Mouse (Mus musculus) midbrain, embryonic 10.5 days (tissue): ENCODE data around the gene Myo9a. TPM values are rescaled to one million over a fixed set of nuclear protein-coding genes. Genes with fewer than 3 reads are reported as not detected.
A peak's percentile ranks its signal among the peaks of the same experiment; 100 is the strongest.
"Not testable (repeated sequence)": the region's sequence is repeated elsewhere in the genome, so short reads cannot be mapped to it uniquely, and the experiment has no call there.

Experiments
- DNase-seq: peaks from one replicate; pipeline ENCODE4 v3.0.0-alpha.2; 2017; ENCODE audit warnings: low spot score
- H3K27ac ChIP-seq: fragments of 300-500 bp; sonication (generic); replicated peaks from 2 replicates; pipeline ENCODE4 v1.5.1; 2016; ENCODE audit warnings: mild to moderate bottlenecking
- H3K27me3 ChIP-seq: fragments of 300-500 bp; sonication (generic); 2 replicates; pipeline ENCODE4 v1.6.1; 2016; ENCODE audit warnings: low read depth, mild to moderate bottlenecking; ENCODE audit not compliant: poor library complexity, severe bottlenecking
- H3K36me3 ChIP-seq: fragments of 300-500 bp; sonication (generic); 2 replicates; pipeline ENCODE4 v1.6.1; 2016; ENCODE audit warnings: mild to moderate bottlenecking, moderate library complexity
- H3K4me1 ChIP-seq: fragments of 300-500 bp; sonication (generic); 2 replicates; pipeline ENCODE4 v1.6.1; 2016
- H3K4me3 ChIP-seq: fragments of 300-500 bp; sonication (generic); 2 replicates; pipeline ENCODE4 v1.5.1; 2016; ENCODE audit warnings: mild to moderate bottlenecking, moderate library complexity
- H3K9me3 ChIP-seq: fragments of 300-500 bp; sonication (generic); replicated peaks from 2 replicates; pipeline ENCODE4 v1.6.1; 2016; ENCODE audit warnings: mild to moderate bottlenecking
- WGBS: fragments of 180-500 bp; shearing (Covaris S2); methylation state at CpG from one replicate; pipeline ENCODE4 v1.1.7; 2016; 5-methylcytosine and 5-hydroxymethylcytosine counted together
- polyA plus RNA-seq: library from polyadenylated mRNA; unstranded; fragments of >200 nt; fragmentation: Nextera tagmentation; extraction: Ambion mirVana; gene quantifications from 2 replicates; pipeline ENCODE4 v1.2.1, GENCODE M21; 2016

Gene Myo9a
- polyA plus RNA-seq, 1 experiment from 2014 or later = 10.4 TPM

DNA sequence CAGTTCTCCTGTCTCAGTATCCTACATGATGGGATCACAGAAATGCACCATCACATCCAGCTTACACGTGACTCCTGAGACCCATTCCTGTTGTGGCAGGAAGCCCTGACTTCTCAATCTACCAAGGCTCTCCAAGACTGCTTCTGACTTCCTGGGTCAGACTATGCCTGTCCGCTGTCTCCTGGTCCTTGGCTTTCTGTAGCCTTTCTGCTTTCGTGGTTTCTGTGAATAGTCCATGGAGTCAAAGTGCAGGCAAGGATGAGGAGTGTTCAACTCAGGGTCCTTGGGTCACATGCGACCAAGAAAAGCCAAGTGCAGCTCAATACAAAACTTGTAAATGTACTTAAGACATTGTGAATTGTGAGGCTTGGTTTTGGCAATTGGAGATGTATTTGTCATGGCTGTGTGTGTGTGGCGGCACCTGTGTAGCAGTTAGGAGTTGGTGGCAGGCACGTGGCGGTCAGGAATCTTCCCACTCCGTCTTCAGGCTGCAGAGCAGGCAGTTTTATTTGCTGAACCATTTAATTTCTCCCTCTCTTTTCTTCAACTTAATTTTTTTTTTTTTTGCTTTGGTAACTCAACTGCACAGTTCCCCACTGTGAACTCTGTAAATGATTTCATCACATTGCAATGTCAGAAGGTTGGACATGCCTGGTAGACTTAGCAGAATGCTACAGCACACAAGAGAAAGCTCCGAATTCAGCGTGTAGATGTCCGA is 23.0 kb upstream of the Myo9a start:
- H3K4me3 ChIP-seq = no peak overlapping the region
- no peak overlapping the region for H3K27ac ChIP-seq
- no peaks in the 10 kb centered on the region for H3K36me3 ChIP-seq
- no peaks in the 10 kb centered on the region for H3K9me3 ChIP-seq
- no peaks in the 10 kb centered on the region for H3K27me3 ChIP-seq
- peaks cover 9% of the 10 kb centered on the region; the same call in 1 of the 2 replicates for H3K4me1 ChIP-seq
- DNase-seq = no peak
- WGBS = 91% methylated on average over 11 of the region's 11 CpGs

DNA sequence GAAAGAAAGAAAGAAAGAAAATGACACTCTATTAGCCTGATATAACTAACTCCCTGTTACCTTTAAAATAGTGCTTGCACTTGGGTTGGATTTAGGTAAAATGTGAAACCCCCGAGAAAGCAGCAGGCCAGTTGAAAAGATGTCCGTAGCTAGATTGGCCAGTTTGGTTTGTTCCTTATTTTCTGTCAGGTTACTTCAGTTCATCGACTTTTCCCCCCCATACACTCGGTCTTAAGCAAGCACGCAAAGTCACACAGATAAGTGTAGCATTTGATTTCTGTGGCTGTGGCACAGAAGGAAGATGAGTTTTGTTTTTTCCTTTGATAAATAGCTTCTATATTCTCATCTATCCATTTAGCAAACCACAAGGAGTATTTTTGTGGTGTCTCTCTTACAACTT is 19.6 kb upstream of the Myo9a start:
- no peaks in the 10 kb centered on the region; the same call in 1 of the 2 replicates for H3K36me3 ChIP-seq
- H3K9me3 ChIP-seq = no peaks in the 10 kb centered on the region
- no peak overlapping the region for H3K27ac ChIP-seq
- no peaks in the 10 kb centered on the region for H3K4me1 ChIP-seq
- H3K27me3 ChIP-seq = no peaks in the 10 kb centered on the region
- no peak for DNase-seq
- WGBS = 91% methylated on average over 5 of the region's 5 CpGs
- no peak overlapping the region for H3K4me3 ChIP-seq

DNA sequence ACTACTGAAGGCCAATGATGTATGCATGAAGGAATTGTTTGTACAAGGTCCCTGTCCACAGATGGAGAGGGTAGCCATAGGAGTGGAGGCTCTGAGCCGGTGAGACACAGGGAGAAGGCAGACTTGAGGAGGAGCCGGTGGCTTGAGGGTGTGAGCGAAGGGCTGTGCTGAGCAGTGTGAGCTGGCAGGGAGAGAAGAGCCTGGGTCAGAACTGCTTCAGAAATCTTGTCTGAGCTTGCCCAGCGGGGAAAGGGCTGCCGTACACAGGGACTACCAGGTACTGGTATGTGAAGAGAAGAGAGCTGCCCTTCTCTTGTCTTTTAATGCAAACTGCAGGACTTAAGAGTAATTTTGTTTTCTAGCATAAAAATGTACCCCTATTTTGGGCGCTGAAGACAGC is 17.6 kb upstream of the Myo9a start:
- H3K27ac ChIP-seq = no peak overlapping the region
- peaks cover 14% of the 10 kb centered on the region for H3K36me3 ChIP-seq
- no peaks in the 10 kb centered on the region for H3K27me3 ChIP-seq
- no peak for DNase-seq
- H3K9me3 ChIP-seq = no peaks in the 10 kb centered on the region
- WGBS = 77% methylated on average over 6 of the region's 6 CpGs
- H3K4me3 ChIP-seq = no peak overlapping the region
- H3K4me1 ChIP-seq = no peaks in the 10 kb centered on the region

DNA sequence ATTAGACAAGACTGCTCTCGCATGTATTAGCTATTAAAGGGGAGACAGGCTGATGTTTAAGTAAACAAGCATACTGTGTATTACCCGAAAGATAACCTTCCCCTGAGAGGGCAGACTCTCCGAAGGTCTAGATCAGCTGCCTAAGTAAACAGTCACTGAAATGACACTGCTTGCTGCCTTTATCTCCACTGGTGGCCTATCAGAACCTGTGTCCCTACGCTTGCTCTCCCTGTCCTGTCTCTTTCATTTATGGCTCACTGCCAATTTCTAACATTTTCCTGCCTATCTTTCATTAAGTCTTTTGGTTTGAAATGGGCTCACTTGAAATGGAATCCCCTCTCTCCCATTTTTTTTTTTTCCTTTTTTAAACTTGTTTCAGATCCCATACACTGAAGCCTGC is 15.3 kb upstream of the Myo9a start:
- Histone ChIP-seq H3K36me3 (peaks cover 14% of the 10 kb centered on the region), H3K4me1 (no peaks in the 10 kb centered on the region), H3K27me3 (no peaks in the 10 kb centered on the region), H3K4me3 (no peak overlapping the region), H3K9me3 (no peaks in the 10 kb centered on the region), H3K27ac (no peak overlapping the region)
- DNase-seq = no peak
- 73% methylated on average over 4 of the region's 4 CpGs for WGBS

DNA sequence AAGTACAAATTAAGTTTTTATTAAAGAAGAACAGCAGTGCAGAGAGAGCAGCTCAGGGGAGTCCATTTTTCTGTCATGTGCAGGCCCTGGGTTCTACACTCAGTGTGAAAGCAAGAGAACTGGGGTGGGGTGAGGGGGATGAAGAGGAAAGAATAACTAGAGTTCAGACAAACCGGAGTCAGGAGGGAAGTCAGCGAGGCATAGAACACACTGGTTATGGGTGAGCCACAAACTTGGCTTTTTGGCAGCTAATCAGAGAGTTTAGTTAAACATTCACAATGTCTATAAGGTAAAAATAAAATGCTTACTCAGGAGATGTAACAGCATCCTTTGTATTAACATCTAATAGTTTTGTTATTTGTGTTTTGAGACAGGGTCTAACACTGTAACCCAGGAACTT is 10.1 kb upstream of the Myo9a start:
- peaks cover 23% of the 10 kb centered on the region for H3K36me3 ChIP-seq
- no peak overlapping the region for H3K27ac ChIP-seq
- H3K27me3 ChIP-seq = no peaks in the 10 kb centered on the region
- DNase-seq = no peak
- no peaks in the 10 kb centered on the region for H3K9me3 ChIP-seq
- no peak overlapping the region for H3K4me3 ChIP-seq
- no peaks in the 10 kb centered on the region for H3K4me1 ChIP-seq
- WGBS = 92% methylated on average over 2 of the region's 2 CpGs

DNA sequence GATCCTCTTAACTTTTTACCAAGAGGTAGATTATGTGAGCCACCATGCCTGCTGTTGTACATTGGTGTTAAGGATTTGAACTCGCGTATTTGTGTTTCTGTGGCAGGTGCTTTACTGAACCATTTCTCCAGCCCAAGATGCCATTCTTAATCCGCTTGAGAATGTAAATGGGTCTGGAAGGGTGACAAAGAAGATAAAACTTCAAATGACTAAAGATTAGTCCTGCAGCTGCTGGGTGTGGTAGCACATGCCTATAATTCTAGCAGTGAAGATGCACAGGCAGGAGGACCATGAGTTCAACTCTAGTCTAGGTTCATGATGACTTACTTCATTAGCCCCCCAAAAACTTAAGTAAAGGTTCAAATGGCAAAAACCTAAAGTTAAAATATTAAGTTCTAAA is 6.8 kb upstream of the Myo9a start:
- peaks cover 2% of the 10 kb centered on the region; the same call in 1 of the 2 replicates for H3K4me1 ChIP-seq
- DNase-seq = no peak
- peaks cover 9% of the 10 kb centered on the region; the same call in 1 of the 2 replicates for H3K36me3 ChIP-seq
- H3K4me3 ChIP-seq = no peak overlapping the region
- H3K9me3 ChIP-seq = no peaks in the 10 kb centered on the region
- WGBS = 91% methylated on average over 3 of the region's 3 CpGs
- H3K27ac ChIP-seq = no peak overlapping the region
- H3K27me3 ChIP-seq = no peaks in the 10 kb centered on the region

DNA sequence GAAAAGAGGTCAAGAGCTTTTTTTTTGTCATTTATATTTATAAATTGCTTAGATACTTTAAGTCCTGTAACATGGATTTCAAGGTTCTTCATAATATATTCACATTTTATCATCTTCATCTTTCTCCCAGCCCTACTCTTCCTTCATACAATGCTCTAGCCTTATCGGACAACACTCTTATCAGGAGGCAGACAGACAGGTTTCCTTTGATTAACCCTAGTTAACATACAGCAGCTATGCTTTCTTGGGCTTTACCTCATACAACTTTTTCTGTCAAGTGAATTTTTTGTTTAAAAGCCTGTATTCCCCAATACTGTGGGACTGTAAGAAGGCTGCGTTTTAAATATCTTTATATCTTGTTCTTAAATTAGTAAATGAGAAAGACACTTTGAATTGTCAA is 2.3 kb upstream of the Myo9a start:
- Histone ChIP-seq H3K9me3 (no peaks in the 10 kb centered on the region), H3K27ac (no peak overlapping the region), H3K4me1 (peaks cover 25% of the 10 kb centered on the region), H3K27me3 (no peaks in the 10 kb centered on the region), H3K36me3 (peaks cover 9% of the 10 kb centered on the region; the same call in 1 of the 2 replicates), H3K4me3 (no peak overlapping the region)
- no peak for DNase-seq
- WGBS = 94% methylated on average over 2 of the region's 2 CpGs

DNA sequence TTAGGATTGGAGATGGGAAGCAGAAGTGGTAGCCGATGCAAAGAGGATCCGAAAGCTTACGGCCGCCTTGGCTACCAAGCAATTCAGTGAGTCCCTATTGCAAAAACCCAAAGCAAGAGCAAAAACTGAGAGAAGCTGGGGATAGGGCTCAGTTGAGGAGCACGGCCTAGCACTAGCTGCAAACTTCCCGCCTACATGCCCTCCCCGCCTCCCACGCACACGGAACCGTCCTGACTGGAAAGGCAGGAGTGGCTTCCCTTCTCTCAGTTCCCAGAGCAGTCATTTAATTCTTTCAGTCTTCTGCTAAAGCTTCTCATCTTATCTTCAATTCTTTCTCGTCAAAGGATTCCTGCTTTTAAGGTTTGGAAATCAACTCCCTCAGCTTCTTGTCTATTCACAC is 1.7 kb upstream of the Myo9a start:
- DNase-seq = no peak
- H3K4me3 ChIP-seq = peak overlapping the region; percentile 5; the same call in 1 of the 2 replicates
- H3K36me3 ChIP-seq = 0 out of 2 replicates have a peak, but pooled peaks cover 4% of the 10 kb centered on the region
- peaks cover 25% of the 10 kb centered on the region for H3K4me1 ChIP-seq
- 94% methylated on average over 11 of the region's 11 CpGs for WGBS
- no peak overlapping the region for H3K27ac ChIP-seq
- no peaks in the 10 kb centered on the region for H3K9me3 ChIP-seq
- no peaks in the 10 kb centered on the region for H3K27me3 ChIP-seq

DNA sequence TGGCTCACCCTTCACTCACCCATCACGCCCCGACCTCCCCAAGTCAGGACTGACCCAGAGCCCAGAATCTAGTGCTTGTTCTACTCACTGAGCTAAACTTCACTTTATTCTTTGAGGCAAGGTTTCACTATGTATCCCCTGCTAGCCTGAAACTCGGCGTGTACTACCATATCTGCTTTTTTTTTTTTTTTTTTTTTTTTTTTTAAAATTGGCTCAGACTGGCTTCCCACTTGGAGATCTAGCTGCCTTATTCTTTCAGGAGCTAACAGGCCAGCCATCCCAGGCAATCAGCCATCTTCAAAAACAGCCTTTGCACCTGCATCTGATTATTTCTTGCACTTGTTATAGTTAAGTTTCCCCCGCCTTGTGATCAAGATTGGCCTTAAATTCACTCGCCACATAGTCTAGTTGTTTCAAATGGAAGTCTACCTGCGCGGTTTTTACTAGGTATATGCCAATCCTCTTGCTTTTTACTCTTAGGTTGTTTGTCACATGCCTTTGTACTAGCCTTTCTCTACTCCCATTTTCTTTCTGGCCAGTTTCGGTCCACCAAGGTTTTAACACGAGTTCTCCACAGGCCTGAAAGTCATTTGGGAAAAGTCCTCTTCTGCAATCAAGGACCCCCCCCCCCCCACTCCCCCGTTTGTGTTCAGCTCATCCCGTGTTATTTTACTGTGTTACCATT is 973 bp upstream of the Myo9a start:
- peaks cover 25% of the 10 kb centered on the region for H3K4me1 ChIP-seq
- DNase-seq = peak; percentile 14
- H3K9me3 ChIP-seq = no peaks in the 10 kb centered on the region
- no peaks in the 10 kb centered on the region for H3K27me3 ChIP-seq
- H3K4me3 ChIP-seq = peak overlapping the region; percentile 95
- WGBS = 35% methylated on average over 12 of the region's 12 CpGs
- no peaks in the 10 kb centered on the region for H3K36me3 ChIP-seq
- H3K27ac ChIP-seq = peak overlapping the region; percentile 97

DNA sequence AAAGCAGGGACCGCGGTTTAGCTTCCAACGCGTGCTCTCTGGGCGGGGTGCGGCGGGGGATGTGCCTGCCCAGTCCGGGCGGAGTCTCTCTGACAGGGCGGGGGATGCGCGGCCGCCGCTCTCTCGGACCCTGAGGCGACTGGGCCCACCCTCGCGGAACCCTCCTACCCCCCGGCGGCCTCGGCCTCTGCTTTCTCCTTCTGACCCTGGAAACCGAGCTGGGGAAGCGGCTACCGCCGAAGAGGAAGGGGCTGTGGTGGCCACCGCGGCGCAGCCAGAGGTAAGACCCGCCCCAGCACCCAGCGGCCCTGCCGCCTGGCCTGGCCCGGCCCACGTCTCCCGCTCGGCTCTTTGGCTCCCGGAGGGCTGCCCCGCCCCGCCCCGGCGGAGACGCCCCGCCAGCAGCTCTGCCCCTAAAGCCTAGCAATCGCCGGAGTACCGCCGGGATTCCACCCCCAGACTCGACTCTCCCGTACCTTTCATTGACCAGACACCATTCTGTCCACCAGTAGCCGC is 428 bp downstream of the Myo9a start:
- peak overlapping the region; percentile 95 for H3K4me3 ChIP-seq
- H3K4me1 ChIP-seq = peaks cover 25% of the 10 kb centered on the region
- under 1% methylated on average over 49 of the region's 49 CpGs for WGBS
- no peaks in the 10 kb centered on the region for H3K27me3 ChIP-seq
- peak overlapping the region; percentile 97 for H3K27ac ChIP-seq
- H3K36me3 ChIP-seq = no peaks in the 10 kb centered on the region
- DNase-seq = no peak
- H3K9me3 ChIP-seq = no peaks in the 10 kb centered on the region

DNA sequence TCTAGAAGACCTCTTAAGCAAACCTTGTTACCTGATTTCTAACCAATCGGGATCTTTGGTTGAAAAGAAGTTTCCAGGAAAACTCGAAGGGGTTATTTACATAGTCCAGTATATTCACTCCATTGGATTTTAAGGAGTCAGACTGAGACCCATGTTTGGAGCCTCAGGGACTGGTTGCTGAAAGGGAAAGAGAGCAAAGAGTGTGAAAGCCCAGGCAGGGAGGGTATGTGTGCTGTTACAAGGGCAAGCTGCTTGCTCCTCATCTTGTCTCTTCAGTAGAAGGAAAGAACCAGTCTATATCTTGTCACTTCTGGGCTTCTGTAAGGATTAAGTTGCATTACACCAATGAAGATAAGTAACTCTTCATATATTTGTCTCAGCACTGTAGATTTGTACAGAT is 1.3 kb downstream of the Myo9a start:
- peak overlapping the region; percentile 95 for H3K4me3 ChIP-seq
- H3K9me3 ChIP-seq = no peaks in the 10 kb centered on the region
- H3K27me3 ChIP-seq = no peaks in the 10 kb centered on the region
- H3K4me1 ChIP-seq = peaks cover 25% of the 10 kb centered on the region
- peak overlapping the region; percentile 97 for H3K27ac ChIP-seq
- WGBS = 17% methylated on average over 2 of the region's 2 CpGs
- DNase-seq = no peak
- H3K36me3 ChIP-seq = no peaks in the 10 kb centered on the region

DNA sequence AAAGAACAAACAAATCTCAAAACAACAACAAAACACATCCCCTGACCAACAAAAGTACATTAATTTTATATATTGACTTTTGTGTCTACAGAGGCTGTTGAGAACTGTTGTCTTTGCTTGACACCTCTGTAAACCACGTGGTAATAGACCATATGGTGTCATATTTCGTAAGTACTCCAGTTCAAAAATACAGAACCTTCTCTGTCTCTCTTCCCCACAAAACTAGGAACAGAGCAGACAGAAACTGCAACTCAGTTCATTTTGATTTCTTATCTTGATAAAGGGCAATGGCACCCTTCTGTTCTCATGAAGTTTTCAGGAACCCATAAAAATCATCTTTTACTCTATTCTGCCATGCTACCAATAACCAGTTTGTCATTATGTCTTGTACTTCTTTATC is 4.5 kb downstream of the Myo9a start:
- WGBS = 75% methylated on average over 2 of the region's 2 CpGs
- no peaks in the 10 kb centered on the region for H3K36me3 ChIP-seq

DNA sequence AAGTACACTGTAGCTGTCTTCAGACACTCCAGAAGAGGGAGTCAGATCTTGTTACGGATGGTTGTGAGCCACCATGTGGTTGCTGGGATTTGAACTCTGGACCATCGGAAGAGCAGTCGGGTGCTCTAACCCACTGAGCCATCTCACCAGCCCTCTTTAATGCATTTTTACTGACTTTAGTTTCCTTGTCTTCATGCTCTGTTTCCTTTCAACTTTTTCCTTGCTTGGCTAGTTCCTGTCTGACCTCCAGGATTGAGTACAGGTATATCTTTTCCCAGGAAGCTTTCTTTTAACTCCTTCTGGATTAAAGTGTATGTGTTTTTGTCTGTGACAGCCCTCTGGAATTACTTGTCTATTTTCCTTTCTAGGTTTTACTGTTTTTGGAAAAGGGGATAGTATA is 6.3 kb downstream of the Myo9a start:
- DNase-seq, H3K36me3 ChIP-seq, H3K4me3 ChIP-seq, H3K9me3 ChIP-seq, H3K27ac ChIP-seq, H3K4me1 ChIP-seq, H3K27me3 ChIP-seq: not testable (repeated sequence)
- 90% methylated on average over 3 of the region's 3 CpGs for WGBS

More for the DNA sequence above, 4.5 kb downstream of the Myo9a start:
- Histone ChIP-seq H3K27ac (no peak overlapping the region), H3K4me3 (no peak overlapping the region), H3K9me3 (no peaks in the 10 kb centered on the region), H3K27me3 (no peaks in the 10 kb centered on the region), H3K4me1 (peaks cover 12% of the 10 kb centered on the region)
- DNase-seq = no peak
